Mouse (Mus musculus): ENCODE results near the gene Zfp868.
"Not testable (repeated sequence)": the region's sequence is repeated elsewhere in the genome, so short reads cannot be mapped to it uniquely, and the experiment has no call there.

Gene Zfp868

DNA sequence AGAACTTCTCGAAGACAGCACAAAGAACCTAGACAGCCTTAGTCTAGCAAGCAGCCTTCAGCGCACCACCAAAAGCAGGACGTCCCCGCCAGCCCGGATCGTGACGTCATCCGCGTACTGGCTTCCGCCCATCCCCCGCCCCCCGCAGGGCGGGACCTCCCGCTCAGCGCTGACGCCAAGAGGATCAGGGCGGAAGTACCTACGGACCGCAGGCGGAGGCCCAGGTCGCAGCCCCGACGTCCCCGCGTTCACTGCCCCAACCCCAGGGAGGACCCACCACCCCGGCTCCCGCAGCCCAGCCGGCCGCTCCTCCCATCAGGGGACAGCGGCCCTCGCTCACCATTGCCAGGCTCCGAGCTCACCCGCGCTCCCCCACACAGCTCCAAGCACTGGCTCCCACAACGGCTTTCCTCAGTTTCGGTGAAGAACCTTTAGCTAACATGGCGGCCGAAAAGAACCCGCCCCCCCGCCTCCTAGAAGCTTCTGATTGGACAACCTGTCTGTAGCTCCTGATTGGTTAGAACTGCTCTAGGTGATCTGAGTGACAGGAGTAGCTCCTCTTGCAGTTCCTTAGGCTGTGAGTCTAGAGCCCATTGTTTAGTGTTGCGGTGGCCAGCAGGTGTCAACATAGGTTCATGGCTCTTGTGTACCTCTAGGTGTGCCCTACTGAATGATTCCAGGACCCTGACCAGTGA is at the start of gene Zfp868:
Gene Zfp868, minus strand, starts transcription at position 454 of the 695 bp plus-strand sequence.
- DNase-seq, result peak; percentile 99

DNA sequence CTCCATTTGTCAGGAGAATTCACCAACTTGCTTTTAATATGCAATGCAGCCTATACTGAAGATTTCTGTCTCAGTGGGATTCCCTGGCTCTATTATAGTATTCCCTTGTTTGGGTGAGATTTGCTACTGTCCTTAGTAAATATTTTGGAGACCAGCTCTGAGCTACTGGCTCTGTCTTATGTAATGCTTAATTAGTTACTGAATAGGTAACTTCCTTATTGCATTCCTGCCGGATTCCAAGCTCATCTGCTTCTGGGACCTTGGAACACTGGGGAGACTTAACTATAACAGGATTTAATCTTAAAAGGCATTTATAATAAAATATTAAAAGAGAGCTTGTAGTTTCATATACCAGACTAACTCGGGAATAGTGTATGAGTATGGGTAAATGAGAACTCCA is 39.7 kb upstream of the Zfp868 start:
- not testable (repeated sequence) for DNase-seq

DNA sequence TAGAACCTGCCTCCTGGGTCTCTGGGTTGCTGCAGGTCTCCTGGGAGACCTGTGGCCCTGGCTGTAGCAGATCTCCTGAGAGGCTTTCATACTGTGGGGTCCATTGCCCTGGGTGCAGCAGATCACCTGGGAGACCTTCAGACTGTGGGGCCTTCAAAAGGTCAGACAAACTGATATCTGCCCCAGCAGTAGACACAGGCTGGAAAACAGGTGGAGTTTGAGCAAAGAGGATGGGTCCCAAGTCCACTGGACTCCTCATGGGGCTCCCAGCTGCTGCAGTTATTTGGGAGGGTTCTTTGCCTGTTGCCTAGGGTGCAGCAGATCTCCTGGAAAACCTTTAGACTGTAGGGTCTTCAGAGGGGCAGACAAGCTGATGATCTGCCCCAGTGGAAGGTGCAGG is 35.9 kb upstream of the Zfp868 start:
- no peak for DNase-seq

DNA sequence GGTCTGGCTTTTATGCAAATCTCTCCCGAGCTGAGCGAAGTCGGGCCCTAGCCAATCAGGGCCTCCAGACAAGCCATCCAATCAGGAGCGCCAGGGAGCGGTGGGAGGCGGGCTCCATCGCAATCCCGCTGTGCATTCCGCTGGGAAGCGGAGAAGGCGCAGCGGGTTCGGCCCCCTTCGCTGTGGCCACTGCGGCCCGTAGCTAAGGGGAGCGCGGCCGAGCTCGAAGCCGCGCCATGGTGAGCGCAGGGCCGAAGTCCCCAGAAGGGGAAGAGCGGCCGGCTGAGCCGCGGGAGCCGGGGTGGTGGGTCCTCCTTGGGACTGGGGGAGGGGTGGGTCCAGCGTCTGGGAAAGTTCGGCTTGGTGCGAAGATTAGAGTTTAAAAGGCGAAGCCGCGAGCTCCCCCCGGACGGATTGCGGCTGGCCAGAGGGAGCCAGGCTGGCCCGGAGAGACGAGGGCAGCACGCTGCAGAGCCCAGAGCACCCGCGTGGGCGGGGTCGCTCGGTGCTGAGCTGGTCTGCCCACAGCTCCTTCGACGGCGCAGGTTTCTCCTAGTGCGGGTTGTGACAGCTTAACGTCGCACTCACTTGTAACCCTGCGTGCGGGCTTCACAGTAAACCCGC is 29.1 kb upstream of the Zfp868 start, which contains the start of gene Zfp964:
Gene Zfp964, plus strand, starts transcription at position 122 of the 624 bp plus-strand sequence.
- DNase-seq, result peak; percentile 90

DNA sequence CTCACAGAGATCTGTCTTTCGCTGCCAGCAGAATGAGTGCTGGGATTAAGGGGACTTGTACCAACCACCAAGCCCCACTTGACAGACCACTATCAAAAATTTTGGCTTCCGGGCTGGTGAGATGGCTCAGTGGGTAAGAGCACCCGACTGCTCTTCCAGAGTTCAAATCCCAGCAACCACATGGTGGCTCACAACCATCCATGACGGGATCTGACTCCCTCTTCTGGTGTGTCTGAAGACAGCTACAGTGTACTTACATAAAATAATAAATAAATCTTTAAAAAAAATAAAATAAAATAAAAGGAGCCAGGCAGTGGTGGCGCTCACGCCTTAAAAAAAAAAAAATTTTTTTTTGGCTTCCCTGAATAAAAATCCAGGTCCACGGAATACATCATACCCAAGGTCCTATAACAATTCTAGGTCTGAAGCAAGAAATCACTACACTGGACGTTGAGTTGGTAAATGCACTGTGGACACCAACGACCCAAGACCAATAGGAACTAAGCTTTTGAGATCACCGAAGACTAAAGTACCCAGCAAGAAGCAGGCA is 28.5 kb upstream of the Zfp868 start:
- no peak for DNase-seq

DNA sequence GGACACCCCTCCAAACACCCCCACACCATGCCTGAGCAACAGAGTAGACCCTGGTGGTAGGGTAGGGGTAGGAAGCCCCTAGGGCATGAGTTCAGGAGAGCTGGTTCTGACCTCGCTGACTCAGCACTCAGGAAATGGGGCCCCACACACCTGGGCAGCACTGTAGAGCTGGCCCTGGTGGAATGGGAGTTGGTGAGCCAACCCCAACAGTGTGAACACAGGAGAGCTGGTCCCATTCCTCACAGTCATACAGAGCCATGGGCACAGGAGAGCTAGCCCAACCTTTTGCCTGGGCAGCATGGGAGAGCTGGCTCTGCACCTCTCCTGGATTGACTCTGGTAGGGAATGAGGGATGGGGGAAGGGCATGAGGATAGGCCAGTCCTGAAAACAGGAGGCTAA is 7.3 kb downstream of the Zfp868 start:
- no peak for DNase-seq

DNA sequence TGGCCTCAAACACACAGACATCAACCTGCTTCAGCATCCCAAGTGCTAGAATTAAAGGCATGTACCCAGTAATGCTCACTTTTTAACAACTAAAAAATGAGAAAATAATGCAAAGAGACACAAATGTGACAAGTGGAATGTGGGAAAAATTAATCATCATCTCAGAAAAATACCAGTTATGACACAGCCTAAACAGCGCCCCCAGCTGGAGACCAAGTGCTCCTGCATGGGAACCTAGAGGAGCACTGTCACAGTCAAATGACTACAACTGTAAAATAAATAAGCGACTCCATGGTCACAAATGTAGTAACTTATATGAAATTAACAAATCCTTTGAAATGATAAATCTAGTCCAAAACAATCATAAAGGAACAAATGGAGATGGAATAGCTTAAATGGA is 10.7 kb downstream of the Zfp868 start:
- no peak for DNase-seq

DNA sequence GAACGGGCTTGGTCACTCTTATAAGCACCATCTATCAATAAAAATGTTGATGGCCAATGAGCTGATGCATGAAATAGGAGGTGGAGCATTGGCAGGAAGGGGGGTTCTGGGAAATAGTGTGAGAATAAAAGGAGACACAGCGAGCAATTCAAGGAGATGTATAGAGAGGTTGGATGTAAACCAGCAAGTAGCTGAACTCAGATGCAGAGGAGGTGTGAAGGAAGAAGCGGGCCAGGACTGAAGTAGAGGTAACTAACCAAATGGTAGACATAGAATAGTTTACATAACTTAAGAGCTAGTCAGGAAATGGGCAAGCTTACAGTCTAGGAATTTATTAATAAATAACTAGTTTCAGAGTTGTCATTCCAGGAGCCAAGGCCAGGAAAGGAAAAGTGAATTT is 27.8 kb downstream of the Zfp868 start:
- DNase-seq, result not testable (repeated sequence)

DNA sequence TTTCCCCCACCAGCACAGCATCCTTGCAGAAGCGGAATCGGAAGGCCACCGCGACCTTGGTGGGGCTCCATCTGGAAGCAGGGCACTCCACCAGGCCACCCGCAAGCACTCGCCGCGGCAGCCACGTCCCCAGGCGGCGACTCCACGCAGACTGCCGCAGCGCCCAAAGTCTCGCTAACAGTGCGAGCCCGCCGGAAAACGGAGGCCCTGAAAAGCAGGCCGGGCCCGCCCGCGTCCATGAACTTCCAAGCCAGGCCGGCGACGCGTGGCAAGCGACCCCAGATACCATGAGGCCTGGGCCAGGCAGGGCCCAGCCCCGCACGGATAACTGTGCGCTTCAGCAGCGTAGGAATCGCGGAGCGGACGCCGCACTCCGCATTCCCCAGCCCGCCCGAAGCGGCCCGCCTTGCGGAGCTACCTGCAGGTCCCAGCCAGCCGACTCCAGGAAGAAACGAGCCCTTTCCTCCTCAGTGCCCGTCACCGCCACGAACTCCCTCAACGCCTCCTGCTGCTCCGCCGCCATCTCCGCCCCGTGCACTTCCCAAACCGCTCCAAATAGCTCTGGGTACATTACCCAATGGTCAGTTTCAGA is 40.6 kb downstream of the Zfp868 start:
- peak; percentile 49 for DNase-seq

DNA sequence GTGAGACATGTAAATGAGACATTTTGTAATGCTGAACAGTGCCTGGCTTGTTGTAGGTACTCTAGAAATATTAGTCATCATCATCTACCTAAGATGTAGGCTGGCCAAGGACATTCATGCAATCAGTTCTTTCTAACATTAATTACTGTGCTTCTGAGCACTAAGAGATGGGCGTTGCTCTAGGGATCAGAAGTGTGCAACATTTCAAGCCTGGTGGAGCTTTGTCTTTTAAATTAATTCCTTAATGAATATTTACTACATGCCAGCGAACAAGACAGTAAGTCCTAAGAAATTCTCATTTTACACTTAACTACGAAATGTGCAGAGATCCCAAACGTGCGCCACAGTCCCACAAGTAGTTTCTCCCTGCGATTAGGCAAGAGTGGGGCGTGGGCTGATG is 41.1 kb downstream of the Zfp868 start:
- not testable (repeated sequence) for DNase-seq
